Mouse (Mus musculus): Measurements from ENCODE around the gene Gm49601. TPM values are rescaled to one million over a fixed set of nuclear protein-coding genes. Genes with fewer than 3 reads are reported as not detected.

The Gm49601 gene
- total and polyA plus RNA-seq, 3 experiments = 1.4 TPM; not detected in 2

DNA sequence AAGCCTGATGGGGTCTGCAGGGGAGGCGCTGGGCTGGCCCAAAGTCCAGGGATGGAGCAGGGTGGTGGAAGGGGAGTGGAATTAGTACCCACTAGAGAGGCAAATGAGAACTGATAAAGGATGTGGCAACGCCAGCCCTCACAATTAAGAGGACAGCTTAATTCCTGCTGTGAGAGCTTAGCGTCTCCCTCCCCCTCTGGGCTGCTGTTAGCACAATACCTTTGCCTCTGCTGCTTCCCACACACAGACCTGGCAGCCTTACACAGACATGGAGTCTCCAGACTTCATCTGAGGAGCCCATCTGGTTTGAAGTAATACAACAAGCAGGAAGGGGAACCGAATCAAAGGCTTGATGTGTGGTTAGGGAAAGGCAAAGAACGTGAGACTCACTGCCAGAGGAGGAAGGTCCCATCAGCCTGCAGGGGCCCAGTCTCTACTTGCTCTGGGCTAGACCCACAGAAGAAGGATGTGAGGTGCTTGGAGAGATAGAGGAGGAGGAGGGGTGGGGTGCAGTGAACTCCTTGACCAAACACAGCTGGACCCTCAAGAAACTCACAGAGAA, 48.5 kb downstream of the Gm49601 start:
- Histone ChIP-seq H3K27ac (ENCODE audit: insufficient read depth, low read depth) (no peak overlapping the region), H3K27me3 (replicated peaks) (no peaks in the 10 kb centered on the region), H3K9ac (ENCODE audit: insufficient read depth, low read depth) (no peak overlapping the region), H3K4me1 (ENCODE audit: control insufficient read depth in 1 of 2, insufficient read depth in 2 of 2) (peaks cover 0 to 5% of the 10 kb centered on the region in 2 experiments; a peak in 2 of 4 replicates), H3K36me3 (replicated peaks in 1 of 2; ENCODE audit: control insufficient read depth in 1 of 2, insufficient read depth in 1 of 2, low read length in 1 of 2) (no peaks in the 10 kb centered on the region), H3K79me2 (replicated peaks; ENCODE audit: control insufficient read depth, extremely low read depth, insufficient read depth, poor library complexity, severe bottlenecking) (no peaks in the 10 kb centered on the region), H3K4me3 (replicated peaks in 1 of 3; ENCODE audit: low read depth in 2 of 3, low read length in 2 of 3, poor library complexity in 1 of 3) (no peak overlapping the region), H3K4me2 (ENCODE audit: insufficient read depth, low read depth, poor library complexity, severe bottlenecking) (no peak overlapping the region), H3K9me3 (replicated peaks; ENCODE audit: low read length) (peaks cover 16% of the 10 kb centered on the region)
- no peak for DNase-seq (ENCODE audit: extremely low read depth)
- TF ChIP-seq KAT2A (IDR thresholded peaks at IDR 0.05; ENCODE audit: insufficient replicate concordance, low read length) (no peak), ZMIZ1 (IDR thresholded peaks at IDR 0.05; ENCODE audit: low read depth, low read length) (no peak), ZKSCAN1 (IDR thresholded peaks at IDR 0.05; ENCODE audit: borderline replicate concordance, low read depth, low read length) (no peak), ZNF384 (IDR thresholded peaks at IDR 0.05; ENCODE audit: low read depth, low read length) (no peak), IRF4 (IDR thresholded peaks at IDR 0.05; ENCODE audit: low read depth, low read length) (no peak), MAZ (IDR thresholded peaks at IDR 0.05; ENCODE audit: low read depth, low read length) (no peak), POLR2A (IDR thresholded peaks at IDR 0.05; ENCODE audit: low read depth, low read length) (no peak), NRF1 (IDR thresholded peaks at IDR 0.05; ENCODE audit: low read depth, low read length) (no peak)
- in situ Hi-C loops (cut with MboI; ENCODE audit: low pct_ligation_motif_present, low pct_unique_long_range_greater_than_20kb, low sequenced_read_pairs) (no loop called here), dilution Hi-C loops (cut with MboI; ENCODE audit: extremely low pct_ligation_motif_present, extremely low pct_unique_long_range_greater_than_20kb, low sequenced_read_pairs) (no loop called here)

DNA sequence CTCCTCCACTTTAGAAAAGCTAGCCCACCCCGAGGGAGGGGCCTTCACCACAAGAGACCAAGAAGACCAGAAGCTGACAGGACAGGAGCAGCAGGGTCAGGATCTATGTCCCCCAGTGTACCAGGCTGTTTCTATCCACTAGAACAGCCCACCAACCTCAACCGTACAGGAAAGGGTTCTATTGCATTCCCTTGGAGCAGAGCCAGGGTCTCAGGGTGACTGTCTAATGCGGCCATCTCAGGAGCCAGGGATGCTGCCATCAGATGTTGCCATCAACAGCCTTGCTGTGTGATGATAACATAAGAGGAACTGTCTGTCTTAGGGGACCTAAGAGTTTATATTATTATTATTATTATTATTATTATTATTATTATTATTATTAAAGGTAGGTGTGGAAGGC, 49.2 kb downstream of the Gm49601 start:
- Histone ChIP-seq H3K4me1 (ENCODE audit: control insufficient read depth in 1 of 2, insufficient read depth in 2 of 2) (peaks cover 0 to 5% of the 10 kb centered on the region in 2 experiments; a peak in 2 of 4 replicates), H3K27me3 (replicated peaks) (no peaks in the 10 kb centered on the region), H3K9me3 (replicated peaks; ENCODE audit: low read length) (peaks cover 10% of the 10 kb centered on the region), H3K4me3 (replicated peaks in 1 of 3; ENCODE audit: low read depth in 2 of 3, low read length in 2 of 3, poor library complexity in 1 of 3) (no peak overlapping the region), H3K79me2 (replicated peaks; ENCODE audit: control insufficient read depth, extremely low read depth, insufficient read depth, poor library complexity, severe bottlenecking) (no peaks in the 10 kb centered on the region), H3K9ac (ENCODE audit: insufficient read depth, low read depth) (no peak overlapping the region), H3K27ac (ENCODE audit: insufficient read depth, low read depth) (no peak overlapping the region), H3K36me3 (replicated peaks in 1 of 2; ENCODE audit: control insufficient read depth in 1 of 2, insufficient read depth in 1 of 2, low read length in 1 of 2) (no peaks in the 10 kb centered on the region), H3K4me2 (ENCODE audit: insufficient read depth, low read depth, poor library complexity, severe bottlenecking) (no peak overlapping the region)
- TF ChIP-seq JUND (conservative IDR thresholded peaks at IDR 0.05; ENCODE audit: low read depth, low read length) (no peak), ZNF384 (IDR thresholded peaks at IDR 0.05; ENCODE audit: low read depth, low read length) (no peak), MAZ (IDR thresholded peaks at IDR 0.05; ENCODE audit: low read depth, low read length) (no peak), MAFK (IDR thresholded peaks at IDR 0.05; ENCODE audit: insufficient replicate concordance, low read length) (no peak), ETS1 (conservative IDR thresholded peaks at IDR 0.05; ENCODE audit: low read depth, low read length) (no peak), RAD21 (IDR thresholded peaks at IDR 0.05; ENCODE audit: low read depth, low read length) (no peak), MXI1 (IDR thresholded peaks at IDR 0.05; ENCODE audit: low read depth, low read length) (no peak), USF2 (conservative IDR thresholded peaks at IDR 0.05; ENCODE audit: low read depth, low read length) (no peak), E2F4 (IDR thresholded peaks at IDR 0.05; ENCODE audit: insufficient replicate concordance, low read depth, low read length) (no peak), EP300 (IDR thresholded peaks at IDR 0.05; ENCODE audit: low read length) (no peak), SMC3 (IDR thresholded peaks at IDR 0.05; ENCODE audit: low read depth, low read length) (no peak), HCFC1 (IDR thresholded peaks at IDR 0.05; ENCODE audit: low read depth, low read length) (no peak), UBTF (IDR thresholded peaks at IDR 0.05; ENCODE audit: low read depth, low read length) (no peak), CTCF (conservative IDR thresholded peaks at IDR 0.05 in 1 of 2, IDR thresholded peaks at IDR 0.05 in 1 of 2; ENCODE audit: low read depth in 2 of 2, low read length in 2 of 2) (no peak), ZKSCAN1 (IDR thresholded peaks at IDR 0.05; ENCODE audit: borderline replicate concordance, low read depth, low read length) (no peak), TCF12 (IDR thresholded peaks at IDR 0.05; ENCODE audit: low read depth, low read length) (no peak), ELF1 (IDR thresholded peaks at IDR 0.05; ENCODE audit: low read depth, low read length) (no peak), CHD2 (IDR thresholded peaks at IDR 0.05; ENCODE audit: low read length) (no peak), JUN (IDR thresholded peaks at IDR 0.05; ENCODE audit: insufficient read depth, low read depth, low read length) (no peak), POLR2AphosphoS2 (IDR thresholded peaks at IDR 0.05; ENCODE audit: low read depth, low read length) (no peak)
- in situ Hi-C loops (cut with MboI; ENCODE audit: low pct_ligation_motif_present, low pct_unique_long_range_greater_than_20kb, low sequenced_read_pairs) (no loop called here), dilution Hi-C loops (cut with MboI; ENCODE audit: extremely low pct_ligation_motif_present, extremely low pct_unique_long_range_greater_than_20kb, low sequenced_read_pairs) (no loop called here)
- no peak for DNase-seq (ENCODE audit: extremely low read depth)

Data from CH12.LX (cell line).